Mouse (Mus musculus): ENCODE measurements around the gene Cops9.

DNA sequence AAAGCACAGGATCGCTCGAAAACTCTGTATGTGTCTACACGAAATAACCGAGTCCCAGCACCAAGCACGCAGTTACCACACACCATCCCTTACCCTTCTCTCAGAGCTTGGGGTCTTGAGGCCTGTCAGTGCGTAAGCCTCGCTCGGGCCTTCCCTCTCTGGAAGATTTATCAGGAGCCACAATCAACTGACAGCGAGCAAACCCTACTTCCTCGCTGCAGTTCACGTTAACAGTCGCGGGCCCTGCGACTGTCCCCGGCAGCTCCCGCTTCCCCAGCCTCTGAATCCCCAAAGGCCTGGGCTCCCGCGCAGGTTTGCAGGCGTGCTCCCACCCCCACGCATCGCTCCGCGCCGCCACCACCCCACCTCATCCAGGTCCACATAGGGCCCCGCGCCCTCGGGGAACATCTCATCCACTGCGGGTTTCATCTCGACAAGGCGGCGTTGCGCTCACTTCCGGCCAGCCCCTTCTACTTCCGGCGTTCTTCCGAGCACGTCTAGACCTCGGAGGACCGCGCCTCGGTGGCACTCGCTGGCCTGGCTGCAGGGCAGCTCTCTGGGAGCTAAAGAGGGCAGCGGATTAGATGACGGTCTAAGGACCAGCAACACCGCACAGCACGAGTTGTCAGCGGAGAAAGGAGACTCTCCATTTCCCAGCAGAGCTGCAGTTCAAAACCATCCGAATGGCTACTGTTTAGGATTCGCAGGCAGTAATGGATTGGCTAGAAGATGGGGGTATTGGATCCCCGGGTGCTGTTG, at the start of gene Cops9:
- TF ChIP-seq CTCF (IDR thresholded peaks at IDR 0.05; ENCODE audit: borderline replicate concordance, extremely low read depth, insufficient read depth, insufficient read length) (no peak), POLR2A (IDR thresholded peaks at IDR 0.05; ENCODE audit: borderline replicate concordance, extremely low read depth, insufficient read depth, insufficient read length, poor library complexity, severe bottlenecking) (peak; percentile 32; the same call in 1 of the 2 replicates)
